Mouse (Mus musculus) left cerebral cortex, postnatal 25 days (tissue): ENCODE measurements at regions not wholly inside any gene's neighbourhood (a gene's known extent, or its start where the extent isn't known, plus 50 kb on each side); places are given as distances from the start of the nearest gene placed in this dataset.

ENCODE experiments used
- DNase-seq, 2 experiments: peaks; one replicate each; pipeline ENCODE4 v3.0.0; 2022; ENCODE audit warnings: low spot score in 2 of 2, mixed read lengths in 1 of 2
- intact Hi-C: fragments of 180-260 bp; cut with DNase I; formaldehyde crosslinking; loops from one replicate; pipeline ENCODE4 v1.15.1; 2025

- no peak for DNase-seq
- intact Hi-C loops: no loop called here
These were observed 230.8 kb downstream of the Papss1 start for GRCm38 (mm10) chr3:131795108-131796005.

- no peak for DNase-seq
- intact Hi-C loops: loop anchor here (10.0 kb wide), 1 partner anchor 205 kb away; no protein-coding TSS in a partner anchor
These were observed 235.2 kb downstream of the Papss1 start for GRCm38 (mm10) chr3:131799774-131800173.

- no peak for DNase-seq
- intact Hi-C loops: loop anchor here (10.0 kb wide), 1 partner anchor 207 kb away; no protein-coding TSS in a partner anchor
These were observed 237.0 kb downstream of the Papss1 start for GRCm38 (mm10) chr3:131801551-131801950.

- intact Hi-C loops: loop anchor here (10.0 kb wide), 1 partner anchor 208 kb away; no protein-coding TSS in a partner anchor
- DNase-seq: no peak
These were observed 238.3 kb downstream of the Papss1 start for GRCm38 (mm10) chr3:131802841-131803240.

GRCm38 (mm10) chr3:131808127-131808526, 243.6 kb downstream of the Papss1 start:
- peak; percentile 4 to 17 for DNase-seq
- intact Hi-C loops: loop anchor here (10.0 kb wide), 1 partner anchor 213 kb away; no protein-coding TSS in a partner anchor

- peak; percentile 6 to 49 for DNase-seq
- intact Hi-C loops: loop anchor here (5.0 to 10.0 kb wide), 3 partner anchors 164 to 662 kb away; no protein-coding TSS in a partner anchor
These were observed 248.4 kb downstream of the Papss1 start for GRCm38 (mm10) chr3:131812968-131813367.

- no peak for DNase-seq
- intact Hi-C loops: loop anchor here (10.0 kb wide), 1 partner anchor 656 kb away; no protein-coding TSS in a partner anchor
These were observed 254.2 kb downstream of the Papss1 start for GRCm38 (mm10) chr3:131818806-131819205.

GRCm38 (mm10) chr3:131857442-131857841, 227.7 kb upstream of the Dkk2 start:
- intact Hi-C loops: no loop called here
- DNase-seq: no peak

GRCm38 (mm10) chr3:131859083-131859482, 226.0 kb upstream of the Dkk2 start:
- no peak for DNase-seq
- intact Hi-C loops: no loop called here

GRCm38 (mm10) chr3:131865106-131865505, 220.0 kb upstream of the Dkk2 start:
- intact Hi-C loops: no loop called here
- DNase-seq: no peak

GRCm38 (mm10) chr3:131867266-131867665, 217.8 kb upstream of the Dkk2 start:
- intact Hi-C loops: no loop called here
- no peak for DNase-seq

GRCm38 (mm10) chr3:131868219-131868964, 216.7 kb upstream of the Dkk2 start:
- intact Hi-C loops: no loop called here
- peak in 1 of 2 experiments; percentile 2 for DNase-seq

- no peak for DNase-seq
- intact Hi-C loops: no loop called here
These were observed 215.8 kb upstream of the Dkk2 start for GRCm38 (mm10) chr3:131869306-131869705.

GRCm38 (mm10) chr3:131882667-131883066, 202.4 kb upstream of the Dkk2 start:
- intact Hi-C loops: no loop called here
- DNase-seq: no peak

- no peak for DNase-seq
- intact Hi-C loops: no loop called here
These were observed 198.6 kb upstream of the Dkk2 start for GRCm38 (mm10) chr3:131886470-131886869.

- intact Hi-C loops: no loop called here
These were observed 198.1 kb upstream of the Dkk2 start for GRCm38 (mm10) chr3:131886984-131887383.

GRCm38 (mm10) chr3:131887670-131888069, 197.4 kb upstream of the Dkk2 start:
- intact Hi-C loops: no loop called here
- no peak for DNase-seq

More at GRCm38 (mm10) chr3:131886984-131887383, 198.1 kb upstream of the Dkk2 start:
- no peak for DNase-seq

GRCm38 (mm10) chr3:131891941-131892340, 193.2 kb upstream of the Dkk2 start:
- intact Hi-C loops: no loop called here
- no peak for DNase-seq

- intact Hi-C loops: no loop called here
- no peak for DNase-seq
These were observed 191.9 kb upstream of the Dkk2 start for GRCm38 (mm10) chr3:131893061-131893804.

GRCm38 (mm10) chr3:131895057-131895456, 190.0 kb upstream of the Dkk2 start:
- DNase-seq: no peak
- intact Hi-C loops: no loop called here
